Mouse (Mus musculus) testis, adult 2 months (tissue): Measurements from ENCODE around the gene Dennd1b.

Source experiments
- CTCF ChIP-seq: fragments of 200-500 bp; IDR thresholded peaks from 2 replicates; pipeline ENCODE4 v1.5.1; 2012; ENCODE audit warnings: low read depth, mild to moderate bottlenecking, inconsistent platforms, low read length, moderate library complexity; ENCODE audit not compliant: control insufficient read depth, insufficient read depth, insufficient replicate concordance
- POLR2A ChIP-seq: fragments of 200-500 bp; IDR thresholded peaks from 2 replicates; pipeline ENCODE4 v1.6.1; 2012; ENCODE audit warnings: low read depth, mild to moderate bottlenecking, inconsistent platforms, low read length, moderate library complexity; ENCODE audit not compliant: control insufficient read depth

GRCm38 (mm10) chr1:139194011-139194410 is 230.8 kb downstream of the Dennd1b start:
- TF ChIP-seq CTCF (no peak), POLR2A (no peak)
